Comparison of ENCODE assay signal across 16 mouse cellular contexts in the genomic region with DNA sequence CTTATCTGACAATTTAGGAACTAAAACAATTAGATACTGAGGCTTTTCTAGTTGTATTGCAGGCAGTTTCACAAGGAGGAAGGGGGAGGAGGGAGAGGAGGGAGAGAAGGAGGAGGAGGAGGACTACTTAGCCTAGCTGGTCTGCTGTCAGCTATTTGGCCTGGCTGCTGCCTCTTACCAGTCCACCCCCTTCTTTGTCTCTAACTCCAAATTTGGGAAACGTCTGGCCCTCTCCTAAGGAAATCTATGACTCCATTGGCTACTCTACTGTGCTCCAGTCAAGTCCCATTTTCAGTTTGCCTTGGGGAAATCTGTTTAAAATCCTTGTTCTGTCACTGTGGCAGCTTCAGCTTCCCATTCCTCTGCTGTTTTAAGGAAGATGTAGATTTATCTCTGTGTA.
A peak's percentile ranks its signal among the peaks of the same experiment; 100 is the strongest.
DNase-seq lines count a peak whose midpoint lies in the region; TF ChIP-seq lines count a peak whose summit lies in the region.
"Had no signal": no experiment of that assay in that cellular context is flagged by ENCODE, and none has a peak within 500 bp of the region (broad histone marks: within the 10 kb centered on the region; RNA-seq: fewer than 3 reads in every experiment).

No protein-coding gene starts in this region.

- 48% methylated on average over 1 of the region's 1 CpGs for WGBS in lung, adult 2 months

- H3K4me1 ChIP-seq in lung, adult 2 months (ENCODE audit: control insufficient read depth, insufficient read depth, low read length), result no peaks in the 10 kb centered on the region
- H3K4me1 ChIP-seq: embryonic facial prominence, embryonic 10.5 days; forebrain, embryonic 13.5 days; hindbrain, embryonic 13.5 days had no signal

- no peak overlapping the region for H3K4me3 ChIP-seq in lung, adult 2 months (replicated peaks; ENCODE audit: extremely low read depth, low read depth, low read length)
- H3K4me3 ChIP-seq: embryonic facial prominence, embryonic 10.5 days; forebrain, embryonic 13.5 days; heart, embryonic 13.5 days; hindbrain, embryonic 13.5 days had no signal

- intact Hi-C loops in heart, postnatal 14 days (cut with DNase I), result no loop called here
- intact Hi-C loops in heart, postnatal 25 days (cut with DNase I), result no loop called here

- no peak for TF ChIP-seq CTCF in lung, adult 2 months (IDR thresholded peaks at IDR 0.05; ENCODE audit: insufficient read depth, low read length)

- no peak for TF ChIP-seq POLR2A in lung, adult 2 months (IDR thresholded peaks at IDR 0.05; ENCODE audit: borderline replicate concordance, extremely low read depth, low read depth, low read length)

- DNase-seq in heart, postnatal 14 days, result peak; percentile 7 to 16
- DNase-seq in heart, postnatal 25 days (ENCODE audit: low spot score), result no peak
- DNase-seq in lung, postnatal 10 days, result peak; percentile 35
- DNase-seq in lung, adult 2 months, result no peak
- peak; percentile 12 for DNase-seq in urinary bladder, postnatal 14 days (ENCODE audit: low spot score)
- no peak for DNase-seq in urinary bladder, adult 2 months (ENCODE audit: low spot score)
- DNase-seq: adrenal gland, adult 2 months; adrenal gland, postnatal 25 days; cerebellum, adult 2 months; cerebellum, postnatal 10 days; forebrain, postnatal 0 days; gastrocnemius, postnatal 36 days had no signal

Comparison
In these comparisons a context has a peak if more than half of its experiments do, and no peak if none do; other contexts are left out.
1. DNase-seq: peak in heart, postnatal 14 days (2 of 2), lung, postnatal 10 days (single experiment) and urinary bladder, postnatal 14 days (single experiment); none in heart, postnatal 25 days (single experiment), lung, adult 2 months (single experiment) and urinary bladder, adult 2 months (single experiment).